Comparison of ENCODE assay signal across 1 mouse cellular context in the genomic region with DNA sequence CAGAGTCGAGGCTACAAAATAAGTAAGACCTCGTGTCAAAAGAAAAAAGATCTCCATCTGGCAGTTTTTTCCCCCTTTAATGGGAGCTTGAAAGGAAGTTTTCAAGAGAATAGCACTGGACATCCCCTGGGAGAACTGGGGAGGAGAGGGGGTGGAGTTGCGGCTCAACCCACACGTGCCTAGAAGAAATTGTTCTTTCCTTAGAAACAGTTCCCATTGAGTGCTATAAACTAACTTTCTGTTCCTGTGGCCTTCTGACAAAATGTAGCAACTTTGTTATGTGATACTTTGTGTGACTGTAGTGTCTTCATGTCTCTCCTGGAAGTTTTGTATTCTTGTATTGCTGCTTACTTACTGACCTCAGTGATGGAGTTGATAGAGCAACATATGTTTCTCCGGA.
TF ChIP-seq lines count a peak whose summit lies in the region.

No protein-coding gene starts in this region.

TF ChIP-seq in MEL, 35 proteins besides CTCF, POLR2A, EP300 and RAD21:
- TF ChIP-seq ZKSCAN1 (IDR thresholded peaks at IDR 0.05; ENCODE audit: low read depth, low read length) (no peak), TCF12 (IDR thresholded peaks at IDR 0.05; ENCODE audit: low read depth, low read length) (no peak), POLR2AphosphoS2 (IDR thresholded peaks at IDR 0.05; ENCODE audit: low read length) (no peak), MYB (IDR thresholded peaks at IDR 0.05; ENCODE audit: low read depth, low read length) (no peak), TAL1 (IDR thresholded peaks at IDR 0.05; ENCODE audit: low read length) (no peak), ZC3H11A (IDR thresholded peaks at IDR 0.05; ENCODE audit: low read depth, low read length) (no peak), UBTF (IDR thresholded peaks at IDR 0.05; ENCODE audit: borderline replicate concordance, insufficient read depth, low read depth, low read length) (no peak), RCOR1 (IDR thresholded peaks at IDR 0.05; ENCODE audit: low read depth, low read length) (no peak), MYC (IDR thresholded peaks at IDR 0.05; ENCODE audit: low read depth, low read length) (0 out of 2 replicates have a peak, but pooled peaks have one; percentile 56), USF1 (IDR thresholded peaks at IDR 0.05; ENCODE audit: low read depth, low read length) (no peak), KAT2A (conservative IDR thresholded peaks at IDR 0.05; ENCODE audit: low read depth, low read length) (no peak), BHLHE40 (IDR thresholded peaks at IDR 0.05; ENCODE audit: borderline replicate concordance, low read depth, low read length) (peak; percentile 85), ZNF384 (IDR thresholded peaks at IDR 0.05; ENCODE audit: low read depth, low read length) (no peak), TBP (IDR thresholded peaks at IDR 0.05; ENCODE audit: low read depth, low read length) (no peak), MAZ (IDR thresholded peaks at IDR 0.05; ENCODE audit: low read depth, low read length) (no peak), USF2 (IDR thresholded peaks at IDR 0.05; ENCODE audit: borderline replicate concordance in 1 of 2, insufficient read depth in 1 of 2, low read depth in 1 of 2, low read length in 2 of 2) (no peak), MAFK (IDR thresholded peaks at IDR 0.05; ENCODE audit: borderline replicate concordance, low read depth, low read length) (no peak), MXI1 (IDR thresholded peaks at IDR 0.05; ENCODE audit: low read depth, low read length) (peak; percentile 66; the same call in 1 of the 2 replicates), POLR2AphosphoS5 (IDR thresholded peaks at IDR 0.05; ENCODE audit: borderline replicate concordance, low read depth, low read length) (no peak), GATA1 (IDR thresholded peaks at IDR 0.05; ENCODE audit: low read depth, low read length) (no peak), E2F4 (IDR thresholded peaks at IDR 0.05; ENCODE audit: borderline replicate concordance, low read depth, low read length) (no peak), JUND (IDR thresholded peaks at IDR 0.05; ENCODE audit: low read depth, low read length) (no peak), ELF1 (IDR thresholded peaks at IDR 0.05; ENCODE audit: low read depth, low read length) (no peak), ZMIZ1 (IDR thresholded peaks at IDR 0.05; ENCODE audit: low read depth, low read length) (no peak), CHD1 (IDR thresholded peaks at IDR 0.05; ENCODE audit: low read depth, low read length) (0 out of 2 replicates have a peak, but pooled peaks have one; percentile 13), SIN3A (IDR thresholded peaks at IDR 0.05; ENCODE audit: low read length) (no peak; the same call in 1 of the 2 replicates)
